Mouse (Mus musculus) spleen, adult 2 months (tissue): Measurements from ENCODE around the gene Cdh3. TPM values are rescaled to one million over a fixed set of nuclear protein-coding genes. Genes with fewer than 3 reads are reported as not detected.

Source experiments
- DNase-seq, 2 experiments: peaks; one replicate each; pipeline versions ENCODE4 v3.0.0 to v3.0.0-alpha.2; 2012 to 2021; ENCODE audit warnings: low spot score in 2 of 2, low read depth in 1 of 2
- H3K27ac ChIP-seq: fragments of 200-500 bp; 2 replicates; pipeline ENCODE4 v1.5.1; 2012; ENCODE audit warnings: low read length, inconsistent platforms; ENCODE audit not compliant: insufficient read depth
- H3K27me3 ChIP-seq: fragments of 200-500 bp; 2 replicates; pipeline ENCODE4 v1.6.1; 2012; ENCODE audit warnings: mild to moderate bottlenecking, moderate library complexity, low read length, inconsistent platforms; ENCODE audit not compliant: control insufficient read depth, insufficient read depth
- H3K36me3 ChIP-seq: fragments of 200-500 bp; 2 replicates; pipeline ENCODE4 v1.6.1; 2012; ENCODE audit warnings: mild to moderate bottlenecking, low read length, inconsistent platforms; ENCODE audit not compliant: control insufficient read depth, insufficient read depth
- H3K4me1 ChIP-seq: fragments of 200-500 bp; 2 replicates; pipeline ENCODE4 v1.6.1; 2011; ENCODE audit warnings: inconsistent platforms; ENCODE audit not compliant: control insufficient read depth, insufficient read depth, insufficient read length
- H3K4me3 ChIP-seq: fragments of 200-500 bp; 2 replicates; pipeline ENCODE4 v1.5.1; 2011; ENCODE audit warnings: mild to moderate bottlenecking, inconsistent platforms; ENCODE audit not compliant: insufficient read depth, insufficient read length; ENCODE audit errors: extremely low read depth
- CTCF ChIP-seq: fragments of 200-500 bp; IDR thresholded peaks from 2 replicates; pipeline ENCODE4 v1.5.1; 2011; ENCODE audit warnings: mild to moderate bottlenecking, inconsistent platforms; ENCODE audit not compliant: insufficient read depth, insufficient read length, insufficient replicate concordance; ENCODE audit errors: extremely low read depth
- POLR2A ChIP-seq: fragments of 200-500 bp; IDR thresholded peaks from 2 replicates; pipeline ENCODE4 v1.6.1; 2011; ENCODE audit warnings: low read depth, low read length, inconsistent platforms
- WGBS: fragments of 180-500 bp; shearing (Covaris S2); methylation state at CpG from one replicate; pipeline ENCODE4 v1.1.7; 2018; 5-methylcytosine and 5-hydroxymethylcytosine counted together
- polyA plus RNA-seq: library from polyadenylated mRNA; depleted of rRNA; stranded (reverse); fragments of >200 nt; gene quantifications from 2 replicates; pipeline ENCODE4 v1.2.3, GENCODE M21; 2012; rRNA removed

Gene Cdh3
- polyA plus RNA-seq = 1.9 TPM in 2 replicates

GRCm38 (mm10) chr8:106510365-106510975 lies at the start of gene Cdh3:
Cdh3 (plus strand) TSS chr8:106510891.
- TF ChIP-seq CTCF (no peak), POLR2A (no peak)

GRCm38 (mm10) chr8:106462131-106462530 lies 48.6 kb upstream of the Cdh3 start:
- no peaks in the 10 kb centered on the region for H3K4me1 ChIP-seq
- no peak overlapping the region for H3K27ac ChIP-seq
- 79% methylated on average over 5 of the region's 5 CpGs for WGBS
- no peak overlapping the region for H3K4me3 ChIP-seq
- DNase-seq = no peak
- TF ChIP-seq CTCF = no peak
- TF ChIP-seq POLR2A = no peak
- H3K27me3 ChIP-seq = no peaks in the 10 kb centered on the region
- no peaks in the 10 kb centered on the region for H3K36me3 ChIP-seq

More at GRCm38 (mm10) chr8:106510365-106510975, at the start of gene Cdh3:
- no peaks in the 10 kb centered on the region for H3K36me3 ChIP-seq
- peaks cover 24% of the 10 kb centered on the region for H3K27me3 ChIP-seq
- WGBS = 5% methylated on average over 34 of the region's 34 CpGs
- H3K27ac ChIP-seq = no peak within 1 kb of the TSS; the same call in 1 of the 2 replicates
- H3K4me1 ChIP-seq = peaks cover 3% of the 10 kb centered on the region
- H3K4me3 ChIP-seq = peak within 1 kb of the TSS; percentile 35; the same call in 1 of the 2 replicates
- no peak for DNase-seq

GRCm38 (mm10) chr8:106463795-106464194 lies 46.9 kb upstream of the Cdh3 start:
- no peak for DNase-seq
- TF ChIP-seq POLR2A = no peak
- TF ChIP-seq CTCF = no peak
- Histone ChIP-seq H3K27me3 (no peaks in the 10 kb centered on the region), H3K4me3 (no peak overlapping the region), H3K27ac (no peak overlapping the region), H3K4me1 (no peaks in the 10 kb centered on the region), H3K36me3 (no peaks in the 10 kb centered on the region)
- 94% methylated on average over 6 of the region's 6 CpGs for WGBS

GRCm38 (mm10) chr8:106469485-106469884 lies 41.2 kb upstream of the Cdh3 start:
- 74% methylated on average over 7 of the region's 7 CpGs for WGBS
- Histone ChIP-seq H3K36me3 (no peaks in the 10 kb centered on the region), H3K4me1 (no peaks in the 10 kb centered on the region), H3K27me3 (no peaks in the 10 kb centered on the region), H3K27ac (no peak overlapping the region), H3K4me3 (no peak overlapping the region)
- DNase-seq = no peak
- TF ChIP-seq POLR2A (no peak), CTCF (no peak)

GRCm38 (mm10) chr8:106474001-106474400 lies 36.7 kb upstream of the Cdh3 start:
- no peak for DNase-seq
- WGBS = 88% methylated on average over 5 of the region's 5 CpGs
- no peaks in the 10 kb centered on the region for H3K27me3 ChIP-seq
- H3K27ac ChIP-seq = no peak overlapping the region
- no peaks in the 10 kb centered on the region for H3K4me1 ChIP-seq
- H3K4me3 ChIP-seq = no peak overlapping the region
- TF ChIP-seq CTCF (no peak), POLR2A (no peak)
- H3K36me3 ChIP-seq = no peaks in the 10 kb centered on the region

GRCm38 (mm10) chr8:106500018-106500685 lies 10.5 kb upstream of the Cdh3 start, which contains the start of gene 6030452D12Rik:
6030452D12Rik (plus strand) TSS chr8:106500522.
- Histone ChIP-seq H3K4me1 (no peaks in the 10 kb centered on the region), H3K27me3 (no peaks in the 10 kb centered on the region), H3K36me3 (no peaks in the 10 kb centered on the region), H3K4me3 (no peak within 1 kb of the TSS), H3K27ac (no peak within 1 kb of the TSS)
- no peak for DNase-seq
- WGBS = 48% methylated on average over 8 of the region's 8 CpGs
- no peak for TF ChIP-seq CTCF

- 93% methylated on average over 7 of the region's 7 CpGs for WGBS
- peaks cover 7% of the 10 kb centered on the region for H3K27me3 ChIP-seq
- TF ChIP-seq CTCF = no peak
- TF ChIP-seq POLR2A = no peak
- no peaks in the 10 kb centered on the region for H3K4me1 ChIP-seq
- no peak for DNase-seq
- no peaks in the 10 kb centered on the region for H3K36me3 ChIP-seq
- no peak overlapping the region for H3K4me3 ChIP-seq
- no peak overlapping the region for H3K27ac ChIP-seq
These were observed 6.5 kb upstream of the Cdh3 start for GRCm38 (mm10) chr8:106504241-106504640.
